Mouse (Mus musculus) thymus, adult 2 months (tissue): Measurements from ENCODE around the gene Eps8. TPM values are rescaled to one million over a fixed set of nuclear protein-coding genes. Genes with fewer than 3 reads are reported as not detected.

Experiments used
- DNase-seq: peaks from one replicate; pipeline ENCODE4 v3.0.0; 2021
- H3K27ac ChIP-seq: fragments of 200-500 bp; 2 replicates; pipeline ENCODE4 v1.5.1; 2012; ENCODE audit warnings: low read length, control low read depth; ENCODE audit not compliant: control insufficient read depth, insufficient read depth
- H3K27me3 ChIP-seq: fragments of 200-500 bp; 2 replicates; pipeline ENCODE4 v1.6.1; 2012; ENCODE audit warnings: mild to moderate bottlenecking, low read length, moderate library complexity, mixed read lengths; ENCODE audit not compliant: control insufficient read depth, insufficient read depth
- H3K36me3 ChIP-seq: fragments of 200-500 bp; 2 replicates; pipeline ENCODE4 v1.6.1; 2012; ENCODE audit warnings: mild to moderate bottlenecking, low read length, moderate library complexity; ENCODE audit not compliant: control insufficient read depth, insufficient read depth
- H3K4me1 ChIP-seq: fragments of 200-500 bp; replicated peaks from 2 replicates; pipeline ENCODE4 v1.6.1; 2012; ENCODE audit warnings: low read length; ENCODE audit not compliant: control insufficient read depth, insufficient read depth
- H3K4me3 ChIP-seq: fragments of 200-500 bp; 2 replicates; pipeline ENCODE4 v1.5.1; 2012; ENCODE audit warnings: mild to moderate bottlenecking, low read length, control low read depth, moderate library complexity; ENCODE audit not compliant: control insufficient read depth, insufficient read depth
- CTCF ChIP-seq: fragments of 200-500 bp; IDR thresholded peaks from 2 replicates; pipeline ENCODE4 v1.5.1; 2012; ENCODE audit warnings: mild to moderate bottlenecking, control low read depth, low read length, moderate library complexity, borderline replicate concordance; ENCODE audit not compliant: control insufficient read depth, poor library complexity, insufficient read depth; ENCODE audit errors: extremely low read depth
- POLR2A ChIP-seq: fragments of 200-500 bp; IDR thresholded peaks from 2 replicates; pipeline ENCODE4 v1.6.1; 2012; ENCODE audit warnings: mild to moderate bottlenecking, low read length, control low read depth, moderate library complexity; ENCODE audit not compliant: control insufficient read depth, poor library complexity, insufficient read depth; ENCODE audit errors: extremely low read depth
- WGBS: fragments of 180-500 bp; shearing (Covaris S2); methylation state at CpG from one replicate; pipeline ENCODE4 v1.1.7; 2018; 5-methylcytosine and 5-hydroxymethylcytosine counted together
- polyA plus RNA-seq: library from polyadenylated mRNA; depleted of rRNA; stranded (reverse); fragments of >200 nt; gene quantifications from 2 replicates; pipeline ENCODE4 v1.2.3, GENCODE M21; 2012

Gene Eps8
- polyA plus RNA-seq, 1 experiment = 2.5 TPM

DNA sequence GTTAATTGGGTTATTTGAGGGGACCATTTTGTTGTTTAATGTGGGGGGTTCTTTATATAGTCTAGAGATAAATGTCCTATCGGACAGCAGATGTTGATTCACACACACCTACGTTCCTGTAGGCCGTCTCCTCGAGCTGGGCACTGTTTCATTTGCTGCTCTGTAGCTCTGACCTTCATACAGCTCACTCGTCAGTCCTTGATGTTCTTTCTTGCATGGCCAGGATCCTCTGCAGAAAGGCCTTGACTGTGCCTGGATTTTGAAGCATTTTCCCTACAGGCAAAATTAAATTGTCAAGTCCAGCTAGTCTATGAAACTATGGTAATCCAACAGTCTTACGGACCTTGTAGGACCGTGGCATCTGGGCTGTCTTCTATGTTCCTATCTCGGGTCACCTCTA, 40.4 kb upstream of the Eps8 start:
- Histone ChIP-seq H3K4me3 (no peak overlapping the region), H3K4me1 (no peaks in the 10 kb centered on the region), H3K27ac (no peak overlapping the region), H3K27me3 (no peaks in the 10 kb centered on the region), H3K36me3 (no peaks in the 10 kb centered on the region)
- 95% methylated on average over 8 of the region's 8 CpGs for WGBS
- TF ChIP-seq CTCF = no peak
- TF ChIP-seq POLR2A = no peak
- DNase-seq = no peak

DNA sequence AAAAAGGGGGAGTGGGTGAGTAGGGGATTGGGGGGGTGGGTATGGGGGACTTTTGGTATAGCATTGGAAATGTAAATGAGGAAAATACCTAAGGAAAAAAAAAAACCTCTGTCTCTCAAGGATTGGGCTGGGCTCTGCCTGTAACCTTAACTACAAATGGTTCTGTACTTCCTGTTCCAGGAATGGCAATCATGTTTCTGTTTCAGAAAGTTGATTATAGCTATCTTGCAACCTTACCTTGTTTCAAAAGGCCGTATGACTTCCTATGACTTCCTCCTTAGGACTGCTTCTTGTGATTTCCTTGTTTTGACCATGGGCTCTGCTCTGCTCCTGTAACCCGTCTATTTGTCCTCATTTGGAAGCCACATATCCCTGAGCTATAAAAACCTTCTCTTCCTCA, 39.6 kb upstream of the Eps8 start:
- Histone ChIP-seq H3K36me3 (no peaks in the 10 kb centered on the region), H3K4me3 (no peak overlapping the region), H3K27me3 (no peaks in the 10 kb centered on the region), H3K4me1 (no peaks in the 10 kb centered on the region), H3K27ac (no peak overlapping the region)
- TF ChIP-seq CTCF (no peak), POLR2A (no peak)
- 38% methylated on average over 2 of the region's 2 CpGs for WGBS
- no peak for DNase-seq

DNA sequence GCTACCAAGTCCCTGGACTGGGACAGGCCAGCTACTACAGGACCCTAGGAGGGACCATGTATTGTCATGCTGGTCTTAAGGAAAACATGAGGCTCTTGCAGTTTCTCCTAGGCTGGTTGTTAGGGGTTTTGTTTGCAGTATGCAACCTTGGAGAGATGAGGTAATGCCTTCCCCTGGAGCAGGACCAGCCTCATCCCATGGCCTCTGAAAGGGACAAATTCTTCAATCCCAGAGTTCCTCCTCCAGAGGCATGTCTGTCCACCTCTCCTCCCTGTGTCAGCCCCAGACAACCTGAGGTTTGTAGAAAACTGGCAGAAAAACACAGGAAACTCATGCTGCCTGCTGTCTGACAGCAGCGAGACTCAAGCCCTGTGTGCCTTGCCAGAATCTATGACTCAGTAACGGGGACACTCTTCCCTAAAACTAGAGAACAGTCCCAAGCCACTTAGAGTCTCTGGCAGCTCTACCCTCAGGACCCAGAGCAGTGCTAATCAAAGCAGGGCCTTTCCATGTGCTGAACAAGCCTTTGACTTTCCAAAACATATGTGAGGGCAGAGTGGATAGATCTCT, 36.0 kb upstream of the Eps8 start:
- WGBS = 59% methylated on average over 2 of the region's 2 CpGs
- no peak for DNase-seq
- H3K4me1 ChIP-seq = no peaks in the 10 kb centered on the region
- TF ChIP-seq POLR2A (no peak), CTCF (no peak)
- H3K36me3 ChIP-seq = no peaks in the 10 kb centered on the region
- no peak overlapping the region for H3K27ac ChIP-seq
- no peaks in the 10 kb centered on the region for H3K27me3 ChIP-seq
- H3K4me3 ChIP-seq = no peak overlapping the region

DNA sequence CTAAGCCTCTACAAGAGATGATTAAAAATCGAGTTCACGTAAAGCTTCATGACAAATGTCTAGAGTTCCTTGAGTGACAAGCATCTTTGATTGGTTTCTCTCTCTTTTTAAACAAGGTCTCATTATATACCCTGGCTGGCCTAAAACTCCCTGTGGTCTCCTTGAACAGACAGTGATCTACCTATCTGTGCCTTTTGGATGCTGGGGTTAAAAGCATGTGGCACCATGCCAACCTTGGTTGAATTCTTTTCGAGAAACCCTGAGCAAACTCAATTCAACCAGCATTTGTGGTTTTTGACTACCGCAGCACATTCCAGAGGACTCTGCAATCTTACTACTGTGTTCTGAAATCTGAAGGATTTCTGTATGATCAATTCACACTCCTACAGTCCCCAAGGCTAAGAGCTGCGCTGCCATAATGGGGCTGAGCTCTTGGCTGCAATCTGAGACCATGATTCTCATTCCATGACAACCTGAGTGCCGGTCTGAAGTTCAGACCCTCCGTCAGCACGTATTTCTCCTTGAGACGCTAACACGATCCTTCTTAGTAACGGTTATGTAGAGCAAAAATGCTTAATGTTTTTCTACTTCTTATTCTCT, 33.9 kb upstream of the Eps8 start:
- Histone ChIP-seq H3K4me1 (no peaks in the 10 kb centered on the region), H3K27me3 (no peaks in the 10 kb centered on the region), H3K36me3 (no peaks in the 10 kb centered on the region), H3K27ac (no peak overlapping the region), H3K4me3 (no peak overlapping the region)
- DNase-seq = no peak
- TF ChIP-seq CTCF (no peak), POLR2A (no peak)
- 78% methylated on average over 11 of the region's 11 CpGs for WGBS

DNA sequence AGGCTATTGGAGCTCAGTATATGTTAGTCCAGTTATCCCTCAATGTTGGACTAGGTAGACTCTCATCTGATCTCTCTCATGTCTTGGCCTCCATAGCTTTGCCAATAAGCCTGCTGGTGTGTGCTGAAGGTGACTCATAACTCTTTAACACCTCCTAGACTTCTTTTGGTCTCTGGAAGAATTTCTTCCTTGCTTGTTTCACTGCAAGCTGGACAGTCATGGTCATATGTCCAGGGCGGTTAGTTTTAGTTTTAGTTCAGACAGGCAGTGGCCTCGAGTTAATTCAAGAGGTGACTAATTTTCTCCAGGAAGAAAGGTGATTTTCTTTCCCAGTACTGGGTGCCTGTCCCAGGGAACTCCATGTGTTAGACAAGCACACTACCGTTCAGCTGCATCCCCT, 33.4 kb upstream of the Eps8 start:
- no peaks in the 10 kb centered on the region for H3K4me1 ChIP-seq
- no peak overlapping the region for H3K4me3 ChIP-seq
- H3K36me3 ChIP-seq = no peaks in the 10 kb centered on the region
- no peak overlapping the region for H3K27ac ChIP-seq
- DNase-seq = no peak
- no peak for TF ChIP-seq POLR2A
- 90% methylated on average over 3 of the region's 3 CpGs for WGBS
- no peaks in the 10 kb centered on the region for H3K27me3 ChIP-seq

DNA sequence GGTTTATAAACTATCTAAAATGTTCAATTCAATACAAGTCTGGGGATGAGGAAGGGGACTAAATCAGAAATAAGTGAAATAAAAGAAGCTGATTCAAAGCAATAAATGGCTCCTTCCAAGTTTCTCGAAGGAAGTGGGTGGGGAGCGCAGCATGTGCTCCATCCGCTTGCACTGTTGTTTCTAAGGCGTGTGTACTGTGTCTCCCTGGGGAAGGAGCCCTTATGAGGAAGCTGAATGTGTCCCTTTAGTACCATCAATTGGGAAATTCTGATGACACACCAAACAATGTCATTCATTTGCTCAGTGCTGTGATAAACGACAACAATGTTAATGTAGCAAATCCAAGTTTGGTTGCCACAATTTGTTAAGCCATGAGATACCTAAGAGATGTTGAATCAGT, 33.0 kb upstream of the Eps8 start:
- Histone ChIP-seq H3K4me3 (no peak overlapping the region), H3K4me1 (no peaks in the 10 kb centered on the region), H3K27ac (no peak overlapping the region), H3K36me3 (no peaks in the 10 kb centered on the region), H3K27me3 (no peaks in the 10 kb centered on the region)
- TF ChIP-seq POLR2A = no peak
- no peak for TF ChIP-seq CTCF
- DNase-seq = no peak
- WGBS = 97% methylated on average over 5 of the region's 5 CpGs

DNA sequence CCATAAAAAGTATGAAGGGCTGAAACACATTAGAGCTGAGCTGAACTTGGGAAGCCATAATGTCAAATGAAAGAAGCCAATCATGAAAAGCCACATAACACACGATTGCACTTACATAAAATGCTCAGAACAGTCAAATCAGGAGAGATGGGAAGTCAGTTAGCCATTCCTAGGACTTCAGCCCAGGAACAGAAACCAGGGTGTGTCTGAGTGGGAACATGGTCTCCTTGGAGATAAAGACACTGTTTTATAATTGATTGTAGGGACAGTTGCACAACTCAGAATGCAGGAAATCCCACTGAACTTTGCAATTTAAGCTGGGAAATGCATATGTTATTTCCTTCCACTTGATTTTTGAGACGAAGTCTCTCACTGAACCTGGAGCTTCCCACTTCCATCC, 28.0 kb upstream of the Eps8 start:
- Histone ChIP-seq H3K36me3 (no peaks in the 10 kb centered on the region), H3K27me3 (no peaks in the 10 kb centered on the region), H3K4me1 (no peaks in the 10 kb centered on the region), H3K4me3 (no peak overlapping the region), H3K27ac (no peak overlapping the region)
- TF ChIP-seq CTCF = no peak
- WGBS = 86% methylated on average over 2 of the region's 2 CpGs
- DNase-seq = no peak
